Mouse (Mus musculus) midbrain, embryonic 12.5 days (tissue): ENCODE measurements at regions not wholly inside any gene's neighbourhood (a gene's known extent, or its start where the extent isn't known, plus 50 kb on each side); places are given as distances from the start of the nearest gene placed in this dataset.
A peak's percentile ranks its signal among the peaks of the same experiment; 100 is the strongest.

ENCODE experiments used
- ATAC-seq: fragments of 200-750 bp; cut with Nextera tagmentation; 2 replicates; pipeline ENCODE4 v1.8.0; 2017; ENCODE audit warnings: low read depth, moderate TSS enrichment, moderate library complexity; ENCODE audit not compliant: low FRiP score
- H3K27ac ChIP-seq: fragments of 300-500 bp; sonication (generic); replicated peaks from 2 replicates; pipeline ENCODE4 v1.5.1; 2016; ENCODE audit warnings: mild to moderate bottlenecking
- H3K27me3 ChIP-seq: fragments of 300-500 bp; sonication (generic); 2 replicates; pipeline ENCODE4 v1.6.1; 2016; ENCODE audit warnings: mild to moderate bottlenecking
- H3K36me3 ChIP-seq: fragments of 300-500 bp; sonication (generic); 2 replicates; pipeline ENCODE4 v1.6.1; 2016
- H3K4me1 ChIP-seq: fragments of 300-500 bp; sonication (generic); 2 replicates; pipeline ENCODE4 v1.6.1; 2016
- H3K4me2 ChIP-seq: fragments of 300-500 bp; sonication (generic); replicated peaks from 2 replicates; pipeline ENCODE4 v1.6.1; 2016; ENCODE audit warnings: mild to moderate bottlenecking, moderate library complexity
- H3K4me3 ChIP-seq: fragments of 300-500 bp; sonication (generic); 2 replicates; pipeline ENCODE4 v1.5.1; 2016; ENCODE audit warnings: mild to moderate bottlenecking
- H3K9ac ChIP-seq: fragments of 300-500 bp; sonication (generic); replicated peaks from 2 replicates; pipeline ENCODE4 v1.6.1; 2016; ENCODE audit warnings: mild to moderate bottlenecking, moderate library complexity
- H3K9me3 ChIP-seq: fragments of 300-500 bp; sonication (generic); 2 replicates; pipeline ENCODE4 v1.6.1; 2016; ENCODE audit warnings: mild to moderate bottlenecking
- WGBS: fragments of 180-500 bp; shearing (Covaris S2); methylation state at CpG from one replicate; pipeline ENCODE4 v1.1.7; 2016; 5-methylcytosine and 5-hydroxymethylcytosine counted together

- Histone ChIP-seq H3K27me3 (no peaks in the 10 kb centered on the region), H3K4me1 (0 out of 2 replicates have a peak, but pooled peaks cover 4% of the 10 kb centered on the region), H3K36me3 (no peaks in the 10 kb centered on the region), H3K4me2 (no peak overlapping the region), H3K4me3 (no peak overlapping the region), H3K9ac (no peak overlapping the region), H3K9me3 (no peaks in the 10 kb centered on the region), H3K27ac (no peak overlapping the region)
- WGBS = 81% methylated on average over 4 of the region's 4 CpGs
- ATAC-seq = no peak
These were observed 60.8 kb upstream of the Plet1 start for GRCm38 (mm10) chr9:50433525-50433924.

GRCm38 (mm10) chr9:50433978-50434377 is 60.3 kb upstream of the Plet1 start:
- 0 out of 2 replicates have a peak, but pooled peaks cover 4% of the 10 kb centered on the region for H3K4me1 ChIP-seq
- 77% methylated on average over 4 of the region's 4 CpGs for WGBS
- H3K9ac ChIP-seq = no peak overlapping the region
- no peaks in the 10 kb centered on the region for H3K27me3 ChIP-seq
- no peak overlapping the region for H3K4me3 ChIP-seq
- no peak for ATAC-seq
- no peak overlapping the region for H3K27ac ChIP-seq
- no peaks in the 10 kb centered on the region for H3K9me3 ChIP-seq
- H3K36me3 ChIP-seq = no peaks in the 10 kb centered on the region
- no peak overlapping the region for H3K4me2 ChIP-seq

GRCm38 (mm10) chr9:50437830-50438722 is 56.2 kb upstream of the Plet1 start:
- H3K4me3 ChIP-seq = peak overlapping the region; percentile 32
- peak overlapping the region; percentile 60 for H3K4me2 ChIP-seq
- no peaks in the 10 kb centered on the region for H3K9me3 ChIP-seq
- no peaks in the 10 kb centered on the region for H3K36me3 ChIP-seq
- peak; percentile 71 for ATAC-seq
- H3K27ac ChIP-seq = no peak overlapping the region
- H3K27me3 ChIP-seq = no peaks in the 10 kb centered on the region
- 0 out of 2 replicates have a peak, but pooled peaks cover 4% of the 10 kb centered on the region for H3K4me1 ChIP-seq
- H3K9ac ChIP-seq = no peak overlapping the region; the same call in 1 of the 2 replicates
- WGBS = 16% methylated on average over 17 of the region's 17 CpGs

- H3K9ac ChIP-seq = no peak overlapping the region
- no peaks in the 10 kb centered on the region for H3K27me3 ChIP-seq
- no peaks in the 10 kb centered on the region for H3K36me3 ChIP-seq
- no peak for ATAC-seq
- 0 out of 2 replicates have a peak, but pooled peaks cover 4% of the 10 kb centered on the region for H3K4me1 ChIP-seq
- WGBS = 66% methylated on average over 7 of the region's 7 CpGs
- no peak overlapping the region for H3K27ac ChIP-seq
- H3K4me2 ChIP-seq = no peak overlapping the region
- no peak overlapping the region for H3K4me3 ChIP-seq
- H3K9me3 ChIP-seq = no peaks in the 10 kb centered on the region
These were observed 55.6 kb upstream of the Plet1 start for GRCm38 (mm10) chr9:50438738-50439137.

GRCm38 (mm10) chr9:50440222-50440621 is 54.1 kb upstream of the Plet1 start:
- no peak for ATAC-seq
- Histone ChIP-seq H3K4me2 (no peak overlapping the region), H3K9me3 (no peaks in the 10 kb centered on the region), H3K27me3 (no peaks in the 10 kb centered on the region), H3K9ac (no peak overlapping the region), H3K4me3 (no peak overlapping the region), H3K27ac (no peak overlapping the region), H3K36me3 (no peaks in the 10 kb centered on the region), H3K4me1 (0 out of 2 replicates have a peak, but pooled peaks cover 4% of the 10 kb centered on the region)
- WGBS = 73% methylated on average over 3 of the region's 3 CpGs

- H3K9me3 ChIP-seq = no peaks in the 10 kb centered on the region
- no peak overlapping the region for H3K9ac ChIP-seq
- ATAC-seq = no peak
- no peaks in the 10 kb centered on the region for H3K36me3 ChIP-seq
- H3K4me3 ChIP-seq = no peak overlapping the region
- no peak overlapping the region for H3K4me2 ChIP-seq
- H3K27ac ChIP-seq = no peak overlapping the region
- WGBS = 64% methylated on average over 2 of the region's 2 CpGs
- no peaks in the 10 kb centered on the region for H3K27me3 ChIP-seq
- H3K4me1 ChIP-seq = 0 out of 2 replicates have a peak, but pooled peaks cover 4% of the 10 kb centered on the region
These were observed 53.6 kb upstream of the Plet1 start for GRCm38 (mm10) chr9:50440689-50441088.

GRCm38 (mm10) chr9:50443708-50444463 is 50.4 kb upstream of the Plet1 start:
- Histone ChIP-seq H3K4me3 (no peak overlapping the region), H3K4me2 (no peak overlapping the region), H3K9ac (no peak overlapping the region), H3K27ac (no peak overlapping the region), H3K27me3 (no peaks in the 10 kb centered on the region), H3K36me3 (no peaks in the 10 kb centered on the region), H3K9me3 (no peaks in the 10 kb centered on the region), H3K4me1 (no peaks in the 10 kb centered on the region)
- ATAC-seq = 0 out of 2 replicates have a peak, but pooled peaks have one; percentile 6
- 64% methylated on average over 23 of the region's 23 CpGs for WGBS
